ENCODE assay signal across 9 mouse cellular contexts in genomic region chr14:54228933-54229713, GRCm38 (mm10). TPM values are rescaled to one million over a fixed set of nuclear protein-coding genes. Genes with fewer than 3 reads are reported as not detected.
DNase-seq lines count a peak whose midpoint lies in the region; ATAC-seq and TF ChIP-seq lines count a peak whose summit lies in the region.
"Had no signal": no experiment of that assay in that cellular context is flagged by ENCODE, and none has a peak within 500 bp of the region (broad histone marks: within the 10 kb centered on the region; RNA-seq: fewer than 3 reads in every experiment).

No protein-coding gene starts in this region.

- no peak for TF ChIP-seq POLR2A in limb, embryonic 14.5 days (IDR thresholded peaks at IDR 0.05; ENCODE audit: borderline replicate concordance, extremely low read depth, insufficient read depth, insufficient read length)

- peaks cover under 1% of the 10 kb centered on the region; the same call in 1 of the 2 replicates for H3K36me3 ChIP-seq in forebrain, embryonic 10.5 days (replicated peaks)
- H3K36me3 ChIP-seq in limb, embryonic 14.5 days (ENCODE audit: control insufficient read depth, insufficient read depth, low read length), result no peaks in the 10 kb centered on the region
- H3K36me3 ChIP-seq in stomach, embryonic 16.5 days (ENCODE audit: control insufficient read depth, insufficient read depth, low read length), result no peaks in the 10 kb centered on the region

- peak overlapping the region; percentile 80 for H3K27ac ChIP-seq in forebrain, embryonic 10.5 days
- no peak overlapping the region for H3K27ac ChIP-seq in limb, embryonic 14.5 days (replicated peaks; ENCODE audit: low read depth, low read length)
- H3K27ac ChIP-seq in stomach, embryonic 16.5 days (ENCODE audit: low read length), result no peak overlapping the region

- H3K27me3 ChIP-seq in forebrain, embryonic 10.5 days (ENCODE audit: poor library complexity, severe bottlenecking), result peaks cover 25% of the 10 kb centered on the region
- H3K27me3 ChIP-seq in limb, embryonic 14.5 days (ENCODE audit: control insufficient read depth, insufficient read depth, low read length), result no peaks in the 10 kb centered on the region
- no peaks in the 10 kb centered on the region for H3K27me3 ChIP-seq in stomach, embryonic 16.5 days (ENCODE audit: control insufficient read depth, insufficient read depth, low read length)

- peak overlapping the region; percentile 51 for H3K4me3 ChIP-seq in forebrain, embryonic 10.5 days
- peak overlapping the region; percentile 14; the same call in 1 of the 2 replicates for H3K4me3 ChIP-seq in limb, embryonic 14.5 days (replicated peaks; ENCODE audit: low read length)
- no peak overlapping the region for H3K4me3 ChIP-seq in stomach, embryonic 16.5 days (replicated peaks; ENCODE audit: low read length)

- 5% methylated on average over 25 of the region's 25 CpGs for WGBS in forebrain, embryonic 10.5 days
- 10% methylated on average over 25 of the region's 25 CpGs for WGBS in limb, embryonic 14.5 days
- whole genome bisulfite sequencing in stomach, embryonic 16.5 days, result 31% methylated on average over 25 of the region's 25 CpGs

- H3K4me1 ChIP-seq in forebrain, embryonic 10.5 days, result peaks cover 56% of the 10 kb centered on the region
- H3K4me1 ChIP-seq in limb, embryonic 14.5 days (ENCODE audit: control insufficient read depth, insufficient read depth, low read length), result peaks cover 10% of the 10 kb centered on the region; the same call in 1 of the 2 replicates
- peaks cover 44% of the 10 kb centered on the region for H3K4me1 ChIP-seq in stomach, embryonic 16.5 days (ENCODE audit: control insufficient read depth, insufficient read depth, low read length)

- no peak for ATAC-seq in limb, embryonic 14.5 days (ENCODE audit: low FRiP score, low read depth)
- no peak for ATAC-seq in stomach, embryonic 16.5 days (ENCODE audit: insufficient read depth, low FRiP score)

- H3K9ac ChIP-seq in limb, embryonic 14.5 days (ENCODE audit: low read depth, low read length, severe bottlenecking), result no peak overlapping the region
- H3K9ac ChIP-seq in stomach, embryonic 16.5 days (ENCODE audit: low read length), result peak overlapping the region; percentile 44; the same call in 1 of the 2 replicates

- peak; percentile 22 for DNase-seq in right cerebral cortex, postnatal 14 days
- no peak for DNase-seq in right cerebral cortex, postnatal 25 days
- DNase-seq in forebrain, embryonic 10.5 days (ENCODE audit: extremely low spot score, low spot score), result peak; percentile 33
- no peak for DNase-seq in limb, embryonic 14.5 days (ENCODE audit: low spot score)
- DNase-seq in spleen, postnatal 14 days (ENCODE audit: low spot score in 2 of 2), result no peak
- no peak for DNase-seq in right cerebral cortex, adult 18-20 months
- DNase-seq in adrenal gland, postnatal 36 days, result no peak

- no peaks in the 10 kb centered on the region for H3K9me3 ChIP-seq in forebrain, embryonic 10.5 days
- H3K9me3 ChIP-seq in limb, embryonic 14.5 days (ENCODE audit: control insufficient read depth, low read length), result no peaks in the 10 kb centered on the region
- H3K9me3 ChIP-seq in stomach, embryonic 16.5 days (replicated peaks; ENCODE audit: control insufficient read depth, low read length), result no peaks in the 10 kb centered on the region

- peak overlapping the region; percentile 44 for H3K4me2 ChIP-seq in limb, embryonic 14.5 days (replicated peaks; ENCODE audit: low read depth, low read length, severe bottlenecking)
- peak overlapping the region; percentile 19; the same call in 1 of the 2 replicates for H3K4me2 ChIP-seq in stomach, embryonic 16.5 days (ENCODE audit: low read depth, low read length)

RNA-seq across cellular contexts. Expression of gene Dad1, which starts 24.8 kb away (rescaled TPM):
- 247 and 249 TPM in 2 replicates for polyA plus RNA-seq in forebrain, embryonic 10.5 days (2016; fragmentation: Nextera tagmentation; extraction: Ambion mirVana)
- 248 and 505 TPM in 2 replicates for polyA plus RNA-seq in limb, embryonic 14.5 days (2012; rRNA removed)
- polyA plus RNA-seq in limb, embryonic 14.5 days (2014; fragmentation: Nextera tagmentation; extraction: Ambion mirVana), result 404 and 419 TPM in 2 replicates
- polyA plus RNA-seq in stomach, embryonic 16.5 days (2015; fragmentation: Nextera tagmentation; extraction: Ambion mirVana), result 391 and 448 TPM in 2 replicates
- 100 to 1,000 TPM; 341 to 382 TPM for total RNA-seq in adrenal gland, postnatal 36 days (2021)

RNA-seq across cellular contexts. Expression of gene Abhd4, which starts 24.9 kb away (rescaled TPM):
- 42.5 and 44.0 TPM in 2 replicates for polyA plus RNA-seq in forebrain, embryonic 10.5 days (2016; fragmentation: Nextera tagmentation; extraction: Ambion mirVana)
- 27.7 and 31.9 TPM in 2 replicates for polyA plus RNA-seq in limb, embryonic 14.5 days (2012; rRNA removed)
- polyA plus RNA-seq in limb, embryonic 14.5 days (2014; fragmentation: Nextera tagmentation; extraction: Ambion mirVana), result 58.4 and 58.7 TPM in 2 replicates
- 51.7 and 57.0 TPM in 2 replicates for polyA plus RNA-seq in stomach, embryonic 16.5 days (2015; fragmentation: Nextera tagmentation; extraction: Ambion mirVana)
- total RNA-seq in adrenal gland, postnatal 36 days (2021), result 100 to 1,000 TPM; 479 to 663 TPM

RNA-seq across cellular contexts. Expression of gene Olfr49, which starts 55.6 kb away (rescaled TPM):
- not detected in 2 replicates for polyA plus RNA-seq in forebrain, embryonic 10.5 days (2016; fragmentation: Nextera tagmentation; extraction: Ambion mirVana)
- polyA plus RNA-seq in limb, embryonic 14.5 days (2012; rRNA removed), result not detected in 2 replicates
- not detected in 2 replicates for polyA plus RNA-seq in limb, embryonic 14.5 days (2014; fragmentation: Nextera tagmentation; extraction: Ambion mirVana)
- polyA plus RNA-seq in stomach, embryonic 16.5 days (2015; fragmentation: Nextera tagmentation; extraction: Ambion mirVana), result not detected in 2 replicates
- not detected for total RNA-seq in adrenal gland, postnatal 36 days (2021)
- total RNA-seq: neutrophil, adult 5-6 weeks had no signal

Comparison
In these comparisons a context has a peak if more than half of its experiments do, and no peak if none do; other contexts are left out.
1. DNase-seq: peak in right cerebral cortex, postnatal 14 days (single experiment) and forebrain, embryonic 10.5 days (single experiment); none in right cerebral cortex, postnatal 25 days (single experiment), limb, embryonic 14.5 days (single experiment), spleen, postnatal 14 days (0 of 2), right cerebral cortex, adult 18-20 months (single experiment) and adrenal gland, postnatal 36 days (0 of 2).